Mouse (Mus musculus) cerebellum, adult 2 months (tissue): Measurements from ENCODE around the gene Gp5.

Experiments used
- CTCF ChIP-seq: fragments of 200-500 bp; IDR thresholded peaks from 2 replicates; pipeline ENCODE4 v1.5.1; 2011; ENCODE audit warnings: low read depth, mild to moderate bottlenecking, control low read depth, low read length, moderate library complexity, borderline replicate concordance; ENCODE audit not compliant: insufficient read depth
- POLR2A ChIP-seq: fragments of 200-500 bp; IDR thresholded peaks from 2 replicates; pipeline ENCODE4 v1.6.1; 2011; ENCODE audit warnings: low read length, control low read depth, borderline replicate concordance; ENCODE audit not compliant: insufficient read depth

- no peak for TF ChIP-seq POLR2A
- TF ChIP-seq CTCF, result peak; percentile 67
Observed at GRCm38 (mm10) chr16:30283743-30284337, 26.7 kb downstream of the Gp5 start.
